Mouse (Mus musculus): ENCODE data around the gene Grb10. TPM values are rescaled to one million over a fixed set of nuclear protein-coding genes. Genes with fewer than 3 reads are reported as not detected.

The Grb10 gene
- polyA plus RNA-seq, 1 experiment = 12.1 TPM

DNA sequence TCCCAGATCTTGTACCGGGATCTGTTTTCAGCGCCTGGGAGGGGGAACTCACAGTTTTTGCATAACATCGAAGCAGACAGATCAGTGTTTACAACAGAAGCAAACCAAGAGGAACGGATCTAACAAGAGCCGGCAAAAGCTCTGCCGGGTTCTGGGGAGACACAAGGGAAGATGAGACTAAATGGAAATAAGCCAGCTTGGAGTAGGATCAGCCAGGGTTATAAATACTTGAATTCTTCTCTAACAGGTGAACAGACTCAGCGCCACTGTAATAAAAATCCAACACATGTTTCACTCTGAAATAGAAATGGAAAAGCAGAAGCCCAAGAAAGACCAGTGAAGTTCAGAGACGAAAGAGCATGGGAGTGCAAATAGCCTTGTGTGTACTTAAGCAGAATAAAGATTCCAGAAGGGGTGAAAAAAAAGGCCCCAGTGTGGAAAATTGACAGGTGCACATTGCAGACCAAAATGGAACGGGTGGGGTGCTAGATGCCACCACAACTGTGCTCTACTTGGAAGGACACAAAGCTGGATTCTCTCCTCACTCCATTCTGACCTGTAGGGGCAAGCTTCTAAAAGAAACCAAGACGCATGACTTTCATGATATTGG lies 145.4 kb downstream of the Grb10 start:
- TF ChIP-seq CTCF (IDR thresholded peaks at IDR 0.05; ENCODE audit: control insufficient read depth, insufficient read depth, insufficient replicate concordance, low read depth, low read length) (no peak), POLR2A (IDR thresholded peaks at IDR 0.05; ENCODE audit: control insufficient read depth, low read depth, low read length) (no peak)
- Histone ChIP-seq H3K27ac (ENCODE audit: control insufficient read depth, insufficient read depth, low read depth, low read length) (no peak overlapping the region), H3K4me3 (ENCODE audit: control insufficient read depth, low read depth, low read length) (no peak overlapping the region)

DNA sequence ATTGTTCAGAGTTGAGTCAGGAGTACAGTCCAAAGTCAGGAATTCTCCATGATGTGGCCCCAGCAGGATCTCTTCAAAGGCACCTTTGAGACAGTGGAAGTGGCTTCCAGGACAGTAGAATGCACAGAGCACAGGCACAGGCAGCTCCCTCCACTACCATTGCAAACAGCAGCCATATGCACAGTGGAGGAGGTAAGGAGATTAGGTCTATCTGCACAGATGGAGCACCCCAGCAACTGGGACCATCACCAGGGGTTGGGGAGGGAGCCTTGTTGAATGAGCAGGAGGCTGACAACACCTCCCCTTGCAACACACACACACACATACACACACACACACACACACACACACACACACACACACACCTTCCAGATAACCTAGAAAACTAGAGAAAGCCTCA lies 146.7 kb downstream of the Grb10 start:
- H3K36me3 ChIP-seq (ENCODE audit: control insufficient read depth, insufficient read depth, low read length) = no peaks in the 10 kb centered on the region
- TF ChIP-seq CTCF (IDR thresholded peaks at IDR 0.05; ENCODE audit: control insufficient read depth, insufficient read depth, insufficient replicate concordance, low read depth, low read length) (no peak), POLR2A (IDR thresholded peaks at IDR 0.05; ENCODE audit: control insufficient read depth, low read depth, low read length) (no peak)
- H3K27me3 ChIP-seq (ENCODE audit: control insufficient read depth, insufficient read depth, low read length) = no peaks in the 10 kb centered on the region
- H3K4me3 ChIP-seq (ENCODE audit: control insufficient read depth, low read depth, low read length) = no peak overlapping the region
- no peaks in the 10 kb centered on the region for H3K4me1 ChIP-seq (ENCODE audit: control insufficient read depth, insufficient read depth, low read length)
- H3K27ac ChIP-seq (ENCODE audit: control insufficient read depth, insufficient read depth, low read depth, low read length) = no peak overlapping the region

More for the DNA sequence above, 145.4 kb downstream of the Grb10 start:
- H3K4me1 ChIP-seq (ENCODE audit: control insufficient read depth, insufficient read depth, low read length) = no peaks in the 10 kb centered on the region
- no peaks in the 10 kb centered on the region for H3K36me3 ChIP-seq (ENCODE audit: control insufficient read depth, insufficient read depth, low read length)
- H3K27me3 ChIP-seq (ENCODE audit: control insufficient read depth, insufficient read depth, low read length) = no peaks in the 10 kb centered on the region

DNA sequence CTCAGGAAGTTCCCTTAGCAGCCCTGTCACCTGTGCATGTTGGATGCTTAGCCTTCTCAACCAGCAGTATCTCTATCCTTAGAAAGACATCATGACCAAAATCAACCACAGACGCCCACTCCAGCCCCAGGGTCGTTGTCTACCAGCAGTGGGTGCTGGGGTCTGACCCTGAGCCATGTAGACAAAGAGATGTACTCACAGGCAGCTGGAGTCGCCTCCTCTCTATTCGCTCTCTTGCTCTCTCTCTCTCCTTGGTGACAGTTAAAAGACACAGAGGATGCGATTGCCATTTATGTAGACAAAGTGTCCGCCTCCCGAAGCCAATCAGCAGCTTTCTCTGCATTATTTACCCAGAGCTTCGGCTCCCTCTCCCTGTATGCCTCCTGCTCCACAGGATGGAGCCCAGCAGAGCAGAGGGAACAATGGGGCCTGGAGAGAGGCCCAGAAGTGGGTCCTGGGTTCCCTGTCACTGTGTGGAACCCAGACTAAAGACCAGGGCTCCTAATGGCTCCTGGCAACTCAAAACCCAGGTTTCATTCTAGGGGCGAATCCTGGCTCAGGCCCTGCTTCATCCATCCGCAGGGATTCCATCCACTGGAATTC lies 148.2 kb downstream of the Grb10 start:
- no peaks in the 10 kb centered on the region for H3K4me1 ChIP-seq (ENCODE audit: control insufficient read depth, insufficient read depth, low read length)
- no peak overlapping the region for H3K27ac ChIP-seq (ENCODE audit: control insufficient read depth, insufficient read depth, low read depth, low read length)
- H3K27me3 ChIP-seq (ENCODE audit: control insufficient read depth, insufficient read depth, low read length) = no peaks in the 10 kb centered on the region
- H3K4me3 ChIP-seq (ENCODE audit: control insufficient read depth, low read depth, low read length) = no peak overlapping the region
- TF ChIP-seq POLR2A (IDR thresholded peaks at IDR 0.05; ENCODE audit: control insufficient read depth, low read depth, low read length) = no peak
- no peak for TF ChIP-seq CTCF (IDR thresholded peaks at IDR 0.05; ENCODE audit: control insufficient read depth, insufficient read depth, insufficient replicate concordance, low read depth, low read length)
- no peaks in the 10 kb centered on the region for H3K36me3 ChIP-seq (ENCODE audit: control insufficient read depth, insufficient read depth, low read length)

DNA sequence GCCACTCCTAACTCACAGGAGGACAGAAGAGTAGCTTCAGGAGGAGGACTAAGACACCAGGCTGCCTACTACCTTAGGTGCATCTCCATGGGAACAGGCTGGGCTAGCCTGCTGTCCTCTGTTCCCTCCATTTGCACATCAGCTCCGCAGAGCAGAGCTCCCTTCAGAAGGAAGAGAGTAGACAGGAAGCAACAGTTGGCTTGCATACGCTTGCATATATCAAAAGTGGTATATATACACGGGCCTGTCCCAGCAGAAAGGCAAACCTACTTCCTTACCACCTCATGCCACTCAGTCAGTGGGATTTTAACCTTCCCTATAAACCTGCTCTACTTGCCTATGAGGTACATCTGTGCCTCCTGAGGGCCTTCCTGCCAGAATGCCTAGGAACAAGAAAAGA lies 149.8 kb downstream of the Grb10 start:
- TF ChIP-seq POLR2A (IDR thresholded peaks at IDR 0.05; ENCODE audit: control insufficient read depth, low read depth, low read length) = no peak
- TF ChIP-seq CTCF (IDR thresholded peaks at IDR 0.05; ENCODE audit: control insufficient read depth, insufficient read depth, insufficient replicate concordance, low read depth, low read length) = no peak
- no peaks in the 10 kb centered on the region for H3K27me3 ChIP-seq (ENCODE audit: control insufficient read depth, insufficient read depth, low read length)
- H3K4me1 ChIP-seq (ENCODE audit: control insufficient read depth, insufficient read depth, low read length) = no peaks in the 10 kb centered on the region
- no peak overlapping the region for H3K4me3 ChIP-seq (ENCODE audit: control insufficient read depth, low read depth, low read length)
- no peaks in the 10 kb centered on the region for H3K36me3 ChIP-seq (ENCODE audit: control insufficient read depth, insufficient read depth, low read length)
- H3K27ac ChIP-seq (ENCODE audit: control insufficient read depth, insufficient read depth, low read depth, low read length) = no peak overlapping the region

DNA sequence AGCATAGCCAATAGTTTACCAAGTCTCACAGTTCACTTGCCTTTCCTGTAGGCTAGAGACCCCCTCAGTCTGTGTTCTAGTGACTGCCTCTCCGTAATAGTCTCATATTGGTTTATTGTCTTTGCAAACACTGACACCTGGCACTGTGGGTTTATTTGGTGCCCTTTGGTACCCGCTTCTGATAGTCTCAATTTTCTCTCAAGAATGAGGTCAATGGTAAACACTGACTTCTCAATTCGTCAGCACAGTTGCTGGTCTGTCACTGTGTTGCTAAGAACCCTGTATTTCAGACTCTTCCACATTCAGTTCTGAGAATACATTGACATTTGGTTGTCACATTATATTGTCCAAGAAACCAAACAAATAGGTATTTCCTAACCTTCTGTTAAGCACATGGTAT lies 150.4 kb downstream of the Grb10 start:
- no peak overlapping the region for H3K4me3 ChIP-seq (ENCODE audit: control insufficient read depth, low read depth, low read length)
- no peaks in the 10 kb centered on the region for H3K27me3 ChIP-seq (ENCODE audit: control insufficient read depth, insufficient read depth, low read length)
- no peaks in the 10 kb centered on the region for H3K36me3 ChIP-seq (ENCODE audit: control insufficient read depth, insufficient read depth, low read length)
- H3K4me1 ChIP-seq (ENCODE audit: control insufficient read depth, insufficient read depth, low read length) = no peaks in the 10 kb centered on the region
- no peak overlapping the region for H3K27ac ChIP-seq (ENCODE audit: control insufficient read depth, insufficient read depth, low read depth, low read length)
- TF ChIP-seq POLR2A (IDR thresholded peaks at IDR 0.05; ENCODE audit: control insufficient read depth, low read depth, low read length) = no peak
- TF ChIP-seq CTCF (IDR thresholded peaks at IDR 0.05; ENCODE audit: control insufficient read depth, insufficient read depth, insufficient replicate concordance, low read depth, low read length) = no peak

DNA sequence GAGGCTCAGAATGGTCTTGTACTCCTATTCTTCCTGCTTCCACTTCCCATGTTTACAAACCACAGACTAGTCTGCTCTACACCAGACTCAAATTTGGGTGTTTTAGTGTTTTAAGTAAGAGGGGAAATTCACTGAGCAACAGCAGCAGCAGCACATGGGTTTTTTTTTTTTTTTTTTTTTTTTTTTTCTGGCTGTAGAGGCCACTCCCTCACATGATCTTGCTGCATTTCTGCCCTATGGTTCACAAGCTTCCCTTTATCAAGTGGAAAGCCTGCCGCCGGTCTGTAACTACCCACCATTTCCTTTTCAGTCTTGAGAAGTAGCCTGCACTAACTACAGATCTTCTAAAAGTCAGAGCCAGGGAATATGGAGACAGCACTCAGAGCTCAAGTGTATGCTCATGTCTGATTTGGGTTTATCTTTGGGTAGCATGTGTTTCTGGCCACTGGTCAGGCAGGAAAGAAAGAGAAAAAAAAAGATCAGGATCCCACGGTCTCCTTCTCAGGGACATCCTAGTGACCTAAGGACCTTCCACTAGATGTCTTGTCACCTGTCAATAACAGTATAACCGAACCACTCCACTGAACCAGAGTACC lies 152.0 kb downstream of the Grb10 start:
- no peak overlapping the region for H3K27ac ChIP-seq (ENCODE audit: control insufficient read depth, insufficient read depth, low read depth, low read length)
- TF ChIP-seq CTCF (IDR thresholded peaks at IDR 0.05; ENCODE audit: control insufficient read depth, insufficient read depth, insufficient replicate concordance, low read depth, low read length) = no peak
- no peak for TF ChIP-seq POLR2A (IDR thresholded peaks at IDR 0.05; ENCODE audit: control insufficient read depth, low read depth, low read length)
- H3K27me3 ChIP-seq (ENCODE audit: control insufficient read depth, insufficient read depth, low read length) = no peaks in the 10 kb centered on the region
- H3K4me3 ChIP-seq (ENCODE audit: control insufficient read depth, low read depth, low read length) = no peak overlapping the region
- H3K36me3 ChIP-seq (ENCODE audit: control insufficient read depth, insufficient read depth, low read length) = no peaks in the 10 kb centered on the region
- H3K4me1 ChIP-seq (ENCODE audit: control insufficient read depth, insufficient read depth, low read length) = no peaks in the 10 kb centered on the region

DNA sequence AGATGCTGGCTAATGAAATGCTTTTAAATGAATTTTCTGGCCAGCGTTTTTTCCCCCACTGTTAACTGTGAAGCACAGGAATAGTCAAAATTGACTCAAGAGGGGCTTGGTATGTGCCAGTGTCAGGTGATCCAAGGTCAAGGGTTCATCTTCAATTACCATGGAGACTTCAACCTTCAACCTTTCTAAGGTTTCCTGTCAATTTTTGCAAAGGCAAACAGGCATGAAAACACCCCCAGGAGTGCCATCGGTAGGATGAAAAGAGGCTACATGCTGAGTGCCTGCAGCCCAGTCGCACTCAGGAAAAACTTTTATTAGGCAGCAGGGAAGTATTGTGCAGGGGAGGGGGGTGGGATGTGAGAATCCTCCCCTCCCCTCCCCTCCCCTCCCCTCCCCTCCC lies 152.6 kb downstream of the Grb10 start:
- Histone ChIP-seq H3K27me3 (ENCODE audit: control insufficient read depth, insufficient read depth, low read length) (no peaks in the 10 kb centered on the region), H3K36me3 (ENCODE audit: control insufficient read depth, insufficient read depth, low read length) (no peaks in the 10 kb centered on the region), H3K4me1 (ENCODE audit: control insufficient read depth, insufficient read depth, low read length) (no peaks in the 10 kb centered on the region), H3K27ac (ENCODE audit: control insufficient read depth, insufficient read depth, low read depth, low read length) (no peak overlapping the region), H3K4me3 (ENCODE audit: control insufficient read depth, low read depth, low read length) (no peak overlapping the region)
- TF ChIP-seq POLR2A (IDR thresholded peaks at IDR 0.05; ENCODE audit: control insufficient read depth, low read depth, low read length) (no peak), CTCF (IDR thresholded peaks at IDR 0.05; ENCODE audit: control insufficient read depth, insufficient read depth, insufficient replicate concordance, low read depth, low read length) (no peak)

Data from testis, adult 2 months (tissue).